Mouse (Mus musculus): ENCODE results near the gene Zdhhc15. TPM values are rescaled to one million over a fixed set of nuclear protein-coding genes. Genes with fewer than 3 reads are reported as not detected.

The Zdhhc15 gene
- polyA plus RNA-seq, 1 experiment from 2014 or later: 9.5 TPM

GRCm38 (mm10) chrX:104501765-104502164 lies 169.1 kb downstream of the Zdhhc15 start:
- H3K27me3 ChIP-seq (ENCODE audit: insufficient read depth, poor library complexity, severe bottlenecking): peaks cover 5% of the 10 kb centered on the region; the same call in 1 of the 2 replicates
- no peaks in the 10 kb centered on the region for H3K4me1 ChIP-seq
- no peak overlapping the region for H3K4me3 ChIP-seq
- WGBS: 86% methylated on average over 5 of the region's 5 CpGs
- no peak overlapping the region for H3K27ac ChIP-seq
- no peaks in the 10 kb centered on the region for H3K9me3 ChIP-seq
- 0 out of 2 replicates have a peak, but pooled peaks cover 1% of the 10 kb centered on the region for H3K36me3 ChIP-seq
- DNase-seq (ENCODE audit: low spot score): no peak

DNA sequence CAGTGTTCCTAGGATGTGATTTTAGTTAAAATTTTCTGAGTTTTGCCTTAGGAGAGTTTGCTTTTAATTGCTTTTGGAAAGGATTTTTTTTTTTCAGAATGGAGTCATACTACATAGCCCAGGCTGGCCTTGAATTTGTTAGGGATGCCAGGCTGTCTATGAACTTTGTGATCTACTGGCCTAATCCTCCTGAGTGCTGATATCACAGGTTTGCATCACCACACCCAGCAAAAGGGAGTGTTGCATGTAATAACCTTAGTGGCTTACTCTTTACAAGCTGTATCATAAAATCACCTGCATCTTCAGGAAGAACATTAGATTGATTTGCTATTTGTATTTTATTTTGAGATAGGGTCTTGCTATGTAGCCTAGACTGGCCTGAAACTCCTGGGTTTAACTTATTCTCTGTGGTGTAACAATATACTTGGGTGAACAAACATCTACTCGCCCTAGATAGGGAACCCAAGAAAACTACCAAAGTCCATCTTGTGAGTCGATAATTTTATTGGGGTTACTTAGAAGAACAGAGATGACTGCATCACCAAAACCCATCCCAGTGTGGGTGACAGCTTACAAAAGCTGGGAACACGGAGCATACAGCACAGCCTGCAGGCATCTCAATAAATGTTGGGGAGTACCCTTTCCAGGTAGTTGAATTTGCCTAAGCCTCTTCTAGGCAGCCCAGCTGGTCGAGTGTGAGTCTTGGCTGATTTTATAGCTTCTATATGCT lies 181.1 kb downstream of the Zdhhc15 start:
- 47% methylated on average over 4 of the region's 4 CpGs for WGBS
- no peak overlapping the region for H3K27ac ChIP-seq
- no peak for DNase-seq (ENCODE audit: low spot score)
- H3K27me3 ChIP-seq (ENCODE audit: insufficient read depth, poor library complexity, severe bottlenecking): peaks cover 4% of the 10 kb centered on the region; the same call in 1 of the 2 replicates
- H3K36me3 ChIP-seq: no peaks in the 10 kb centered on the region
- no peaks in the 10 kb centered on the region for H3K4me1 ChIP-seq
- no peak overlapping the region for H3K4me3 ChIP-seq
- H3K9me3 ChIP-seq: no peaks in the 10 kb centered on the region

- no peak for DNase-seq (ENCODE audit: low spot score)
- Histone ChIP-seq H3K27me3 (ENCODE audit: insufficient read depth, poor library complexity, severe bottlenecking) (peaks cover 4% of the 10 kb centered on the region; the same call in 1 of the 2 replicates), H3K4me3 (no peak overlapping the region), H3K4me1 (no peaks in the 10 kb centered on the region), H3K9me3 (no peaks in the 10 kb centered on the region), H3K36me3 (no peaks in the 10 kb centered on the region), H3K27ac (no peak overlapping the region)
- WGBS: 78% methylated on average over 4 of the region's 4 CpGs
Observed at GRCm38 (mm10) chrX:104488870-104489467, 181.9 kb downstream of the Zdhhc15 start.

DNA sequence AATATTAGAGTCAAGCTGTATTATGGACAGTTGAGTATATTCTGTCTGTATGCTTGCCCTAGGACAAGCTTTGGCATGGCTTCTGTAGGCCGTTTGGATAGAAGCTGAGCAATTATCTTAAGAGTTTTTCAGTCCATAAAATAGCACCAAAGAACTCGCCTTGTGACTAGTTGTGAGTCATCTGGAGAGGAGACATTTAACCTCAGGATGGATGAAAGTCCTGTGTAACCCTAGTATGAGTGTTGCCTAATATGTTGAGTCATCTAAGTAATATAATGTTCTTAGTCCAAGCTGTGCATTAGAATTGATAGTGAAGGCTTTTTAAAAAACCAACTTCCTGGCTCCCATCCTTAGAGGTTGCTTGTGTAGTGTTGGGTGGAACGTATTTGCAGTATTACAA lies 182.8 kb downstream of the Zdhhc15 start:
- Histone ChIP-seq H3K27me3 (ENCODE audit: insufficient read depth, poor library complexity, severe bottlenecking) (peaks cover 8% of the 10 kb centered on the region; the same call in 1 of the 2 replicates), H3K4me1 (no peaks in the 10 kb centered on the region), H3K36me3 (no peaks in the 10 kb centered on the region), H3K9me3 (no peaks in the 10 kb centered on the region), H3K27ac (no peak overlapping the region), H3K4me3 (no peak overlapping the region)
- 71% methylated on average over 3 of the region's 3 CpGs for WGBS
- no peak for DNase-seq (ENCODE audit: low spot score)

Other genes with a start within 250 kb of the Zdhhc15 start
- gene Uprt, start 188.2 kb downstream of the Zdhhc15 start, polyA plus RNA-seq (2016; fragmentation: Nextera tagmentation; extraction: Ambion mirVana): 1.8 and 2.7 TPM in 2 replicates
- gene Magee2, start 186.2 kb upstream of the Zdhhc15 start, polyA plus RNA-seq (2016; fragmentation: Nextera tagmentation; extraction: Ambion mirVana): 1.7 and 2.6 TPM in 2 replicates

All from heart, embryonic 10.5 days (tissue).